Mouse (Mus musculus) spleen, adult 12 weeks (tissue): Measurements from ENCODE around the gene Fbxl22.
A peak's percentile ranks its signal among the peaks of the same experiment; 100 is the strongest.

Experiments
- DNase-seq: peaks from one replicate; pipeline ENCODE4 v3.0.0; 2022; ENCODE audit warnings: low spot score

The Fbxl22 gene

GRCm38 (mm10) chr9:66514256-66514770 is at the start of gene Fbxl22:
Gene Fbxl22 (minus strand): TSS chr9:66514593.
- no peak for DNase-seq

- DNase-seq = no peak
Measured at GRCm38 (mm10) chr9:66562215-66562614, 47.8 kb upstream of the Fbxl22 start.

- DNase-seq = no peak
Measured at GRCm38 (mm10) chr9:66561496-66561895, 47.1 kb upstream of the Fbxl22 start.

GRCm38 (mm10) chr9:66560728-66561127 is 46.3 kb upstream of the Fbxl22 start:
- DNase-seq = no peak

GRCm38 (mm10) chr9:66560295-66560694 is 45.9 kb upstream of the Fbxl22 start:
- no peak for DNase-seq

- no peak for DNase-seq
Measured at GRCm38 (mm10) chr9:66558971-66559370, 44.6 kb upstream of the Fbxl22 start.

GRCm38 (mm10) chr9:66542785-66543184 is 28.4 kb upstream of the Fbxl22 start:
- no peak for DNase-seq

GRCm38 (mm10) chr9:66521595-66521994 is 7.2 kb upstream of the Fbxl22 start:
- DNase-seq = no peak

- no peak for DNase-seq
Measured at GRCm38 (mm10) chr9:66520299-66520698, 5.9 kb upstream of the Fbxl22 start.

- DNase-seq = no peak
Measured at GRCm38 (mm10) chr9:66518901-66519300, 4.5 kb upstream of the Fbxl22 start.

GRCm38 (mm10) chr9:66518251-66518650 is 3.9 kb upstream of the Fbxl22 start:
- DNase-seq = no peak

- no peak for DNase-seq
Measured at GRCm38 (mm10) chr9:66517746-66518145, 3.4 kb upstream of the Fbxl22 start.

- DNase-seq = no peak
Measured at GRCm38 (mm10) chr9:66516296-66516940, 2.0 kb upstream of the Fbxl22 start.

- no peak for DNase-seq
Measured at GRCm38 (mm10) chr9:66515680-66516210, 1.4 kb upstream of the Fbxl22 start.

- no peak for DNase-seq
Measured at GRCm38 (mm10) chr9:66515115-66515514, 722 bp upstream of the Fbxl22 start.

- DNase-seq = no peak
Measured at GRCm38 (mm10) chr9:66513661-66514255, 635 bp downstream of the Fbxl22 start.

- no peak for DNase-seq
Measured at GRCm38 (mm10) chr9:66513150-66513549, 1.2 kb downstream of the Fbxl22 start.

- DNase-seq = peak; percentile 62
Measured at GRCm38 (mm10) chr9:66512351-66512671, 2.1 kb downstream of the Fbxl22 start.

- DNase-seq = peak; percentile 79
Measured at GRCm38 (mm10) chr9:66511580-66512350, 2.6 kb downstream of the Fbxl22 start.

GRCm38 (mm10) chr9:66510944-66511343 is 3.4 kb downstream of the Fbxl22 start:
- no peak for DNase-seq

- no peak for DNase-seq
Measured at GRCm38 (mm10) chr9:66510351-66510841, 4.0 kb downstream of the Fbxl22 start.

GRCm38 (mm10) chr9:66508890-66509399 is 5.4 kb downstream of the Fbxl22 start:
- DNase-seq = no peak
